Mouse (Mus musculus) left cerebral cortex, postnatal 10 days (tissue): ENCODE data around the gene Bri3. TPM values are rescaled to one million over a fixed set of nuclear protein-coding genes. Genes with fewer than 3 reads are reported as not detected.

Experiments used
- DNase-seq, 2 experiments: peaks; one replicate each; pipeline ENCODE4 v3.0.0; 2021 to 2022; ENCODE audit warnings: low spot score in 2 of 2, mixed read lengths in 1 of 2; ENCODE audit errors: extremely low spot score in 1 of 2
- intact Hi-C: fragments of 180-260 bp; cut with DNase I; formaldehyde crosslinking; loops from one replicate; pipeline ENCODE4 v1.15.1; 2025
- total RNA-seq, 2 experiments: library from RNA; stranded (reverse); gene quantifications; 2 replicates each; pipeline ENCODE4 v1.2.3; 2021

The Bri3 gene
- total RNA-seq, 2 experiments from 2014 or later = 58.7 to 60.6 TPM

- no peak for DNase-seq
- intact Hi-C loops = no loop called here
These were observed 14.0 kb upstream of the Bri3 start for GRCm38 (mm10) chr5:144230216-144230615.

- DNase-seq = no peak
- intact Hi-C loops = no loop called here
These were observed 12.8 kb upstream of the Bri3 start for GRCm38 (mm10) chr5:144231410-144231809.

- intact Hi-C loops = no loop called here
- no peak for DNase-seq
These were observed 11.7 kb upstream of the Bri3 start for GRCm38 (mm10) chr5:144232531-144232930.

DNA sequence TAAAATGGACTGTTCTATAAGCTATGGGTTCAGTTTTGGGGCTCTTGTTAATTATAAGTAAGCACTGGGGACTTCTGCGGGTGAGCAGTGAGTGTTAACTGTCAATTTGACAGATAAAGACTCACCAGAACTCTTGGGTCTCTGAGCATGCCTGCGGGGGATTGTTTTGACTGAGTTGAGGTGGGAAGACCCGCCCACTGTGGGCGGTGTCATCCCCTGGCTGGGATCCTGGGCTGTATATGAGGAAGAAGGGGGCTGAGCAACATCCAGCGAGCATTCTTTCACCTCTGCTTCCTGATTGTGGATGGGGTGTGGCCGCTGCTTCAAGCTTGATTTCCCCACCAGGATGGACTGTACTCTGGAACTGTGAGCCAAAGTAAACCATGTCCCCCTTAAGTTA lies 10.0 kb upstream of the Bri3 start:
- DNase-seq = no peak

GRCm38 (mm10) chr5:144234714-144235113 lies 9.5 kb upstream of the Bri3 start:
- intact Hi-C loops = no loop called here
- DNase-seq = no peak

More for the DNA sequence above, 10.0 kb upstream of the Bri3 start:
- intact Hi-C loops = no loop called here

DNA sequence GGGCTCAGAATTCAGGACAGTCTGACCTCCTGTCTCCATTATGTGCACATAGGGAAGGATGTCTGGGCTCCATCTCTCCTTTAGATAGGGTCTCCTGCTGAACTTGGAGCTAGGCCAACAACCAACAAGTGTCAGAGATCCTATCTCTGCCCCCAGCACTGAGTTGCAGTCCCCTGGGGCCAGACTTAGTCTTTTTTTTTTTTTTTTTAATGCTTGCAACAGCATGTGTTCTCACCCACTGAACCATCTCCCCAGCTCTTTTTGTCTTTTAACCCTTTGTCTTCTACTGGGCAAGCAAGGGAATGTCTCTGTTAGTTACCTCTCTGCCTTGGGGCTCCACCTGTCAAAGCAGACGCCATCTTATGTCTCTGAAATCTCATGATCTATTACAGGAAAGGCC lies 5.3 kb upstream of the Bri3 start:
- DNase-seq = no peak
- intact Hi-C loops = no loop called here

- intact Hi-C loops = no loop called here
- DNase-seq = no peak
These were observed 1.4 kb downstream of the Bri3 start for GRCm38 (mm10) chr5:144245592-144245991.

DNA sequence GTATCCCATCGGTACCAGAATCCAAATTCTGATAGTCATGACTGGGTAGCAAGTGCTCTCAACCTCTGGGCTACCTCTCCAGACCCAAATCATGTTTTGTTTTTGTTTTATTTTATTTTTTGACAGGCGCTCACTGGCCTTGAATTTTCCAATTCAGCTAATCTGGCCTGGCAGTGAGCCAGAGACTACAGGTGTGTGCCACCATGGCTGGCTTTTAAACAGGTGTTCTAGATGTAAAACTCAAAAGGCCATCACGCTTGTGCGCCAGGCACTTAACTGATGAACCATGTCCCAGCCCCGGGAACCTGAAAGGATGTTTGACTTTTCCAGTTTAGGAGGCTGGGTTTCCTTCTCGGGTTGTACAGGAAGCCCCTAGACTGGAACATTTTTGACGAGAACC lies 2.4 kb downstream of the Bri3 start:
- no peak for DNase-seq
- intact Hi-C loops = no loop called here

DNA sequence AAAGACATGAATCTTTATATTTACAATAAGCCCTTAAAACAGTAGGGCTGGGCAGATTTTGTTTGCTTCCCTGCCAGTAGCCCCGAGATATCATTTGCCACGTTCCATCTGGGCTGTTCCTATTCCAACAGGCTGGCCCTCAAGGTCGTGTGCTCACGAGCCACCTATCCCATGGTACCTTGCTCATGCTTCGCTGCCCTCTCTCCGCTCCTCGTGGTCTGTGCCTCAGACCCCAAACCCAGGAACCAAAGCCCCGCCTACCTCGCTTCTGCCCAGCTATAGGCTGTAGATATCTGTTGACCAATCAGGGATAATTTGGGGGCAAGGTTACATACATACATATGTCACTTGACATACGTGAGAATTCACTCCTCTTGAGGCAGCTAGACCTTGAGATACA lies 3.1 kb downstream of the Bri3 start:
- no peak for DNase-seq
- intact Hi-C loops = no loop called here

DNA sequence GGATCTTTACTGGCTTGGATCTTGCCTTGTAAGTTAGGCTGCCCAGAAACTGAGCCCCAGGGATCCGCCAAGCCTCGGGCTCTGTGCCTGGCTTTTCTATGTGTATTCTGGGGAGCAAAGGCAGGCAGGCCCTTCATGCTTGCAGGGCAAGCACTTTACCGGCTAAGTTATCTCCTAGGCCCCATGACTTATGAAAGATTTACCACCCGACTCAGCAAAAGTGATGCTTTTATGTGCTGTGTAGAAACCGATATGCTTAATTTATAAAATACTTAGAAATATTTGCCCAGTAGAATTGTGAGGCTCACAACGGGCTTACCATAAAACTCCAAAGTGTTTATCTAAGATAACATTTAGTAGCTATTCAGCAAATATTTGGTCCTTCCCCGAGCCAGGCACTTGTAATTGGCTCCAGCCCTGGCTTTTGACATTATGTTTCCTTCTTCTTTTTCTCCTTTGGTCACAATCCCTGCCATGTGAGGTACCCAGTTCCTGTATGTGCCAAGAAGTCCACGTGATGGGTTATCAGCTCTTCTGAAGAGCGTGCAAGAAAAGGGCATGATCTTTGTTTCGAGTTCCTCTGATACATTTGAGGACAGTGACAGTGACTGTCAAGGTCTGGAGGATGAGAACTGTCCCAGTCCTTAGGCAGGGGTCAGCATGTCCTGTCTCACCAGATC lies 3.8 kb downstream of the Bri3 start:
- DNase-seq = no peak
- intact Hi-C loops = no loop called here

GRCm38 (mm10) chr5:144249871-144250270 lies 5.6 kb downstream of the Bri3 start:
- no peak for DNase-seq
- intact Hi-C loops = loop anchor here (10.0 kb wide), 1 partner anchor 125 kb away; no protein-coding TSS in a partner anchor

DNA sequence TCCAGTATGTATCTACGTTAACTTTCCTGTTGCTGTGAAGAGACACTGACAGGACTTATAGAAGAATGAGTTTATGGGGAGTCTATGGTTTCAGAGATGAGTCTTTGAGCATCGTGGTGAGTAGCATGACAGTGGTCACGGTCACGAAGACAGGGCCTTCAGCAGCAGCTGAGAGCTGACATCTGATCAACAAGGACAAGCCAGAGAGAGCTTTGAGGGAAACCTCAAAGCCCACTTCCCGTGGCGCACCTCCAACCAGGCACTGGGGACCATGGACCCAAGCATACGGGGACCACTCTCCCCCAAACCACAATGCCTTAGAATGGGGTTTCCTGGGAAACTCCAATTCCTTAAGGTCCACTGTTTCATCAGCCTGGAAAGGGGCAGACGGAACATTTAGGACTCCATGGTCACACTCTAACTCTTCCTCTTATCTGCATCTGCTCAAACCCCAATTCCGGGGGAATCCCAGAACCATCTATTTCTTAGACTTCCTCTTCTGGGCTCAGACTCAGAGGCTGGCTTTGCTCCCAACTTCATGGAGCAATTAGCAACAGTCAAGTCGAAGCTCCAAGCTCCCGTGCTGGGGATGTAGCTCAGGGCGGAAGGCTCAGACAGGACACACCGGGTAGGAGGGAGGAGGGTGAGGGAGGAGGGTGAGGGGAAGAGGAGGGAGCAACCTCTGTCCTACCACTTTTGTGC lies 7.8 kb downstream of the Bri3 start:
- intact Hi-C loops = loop anchor here (10.0 kb wide), 1 partner anchor 123 kb away; no protein-coding TSS in a partner anchor
- no peak for DNase-seq

- DNase-seq = no peak
- intact Hi-C loops = loop anchor here (10.0 kb wide), 1 partner anchor 122 kb away; no protein-coding TSS in a partner anchor
These were observed 9.0 kb downstream of the Bri3 start for GRCm38 (mm10) chr5:144253212-144253611.

GRCm38 (mm10) chr5:144254122-144254810 lies 10.0 kb downstream of the Bri3 start:
- intact Hi-C loops = loop anchor here (10.0 kb wide), 1 partner anchor 121 kb away; no protein-coding TSS in a partner anchor
- peak in 1 of 2 experiments; percentile 67 for DNase-seq

DNA sequence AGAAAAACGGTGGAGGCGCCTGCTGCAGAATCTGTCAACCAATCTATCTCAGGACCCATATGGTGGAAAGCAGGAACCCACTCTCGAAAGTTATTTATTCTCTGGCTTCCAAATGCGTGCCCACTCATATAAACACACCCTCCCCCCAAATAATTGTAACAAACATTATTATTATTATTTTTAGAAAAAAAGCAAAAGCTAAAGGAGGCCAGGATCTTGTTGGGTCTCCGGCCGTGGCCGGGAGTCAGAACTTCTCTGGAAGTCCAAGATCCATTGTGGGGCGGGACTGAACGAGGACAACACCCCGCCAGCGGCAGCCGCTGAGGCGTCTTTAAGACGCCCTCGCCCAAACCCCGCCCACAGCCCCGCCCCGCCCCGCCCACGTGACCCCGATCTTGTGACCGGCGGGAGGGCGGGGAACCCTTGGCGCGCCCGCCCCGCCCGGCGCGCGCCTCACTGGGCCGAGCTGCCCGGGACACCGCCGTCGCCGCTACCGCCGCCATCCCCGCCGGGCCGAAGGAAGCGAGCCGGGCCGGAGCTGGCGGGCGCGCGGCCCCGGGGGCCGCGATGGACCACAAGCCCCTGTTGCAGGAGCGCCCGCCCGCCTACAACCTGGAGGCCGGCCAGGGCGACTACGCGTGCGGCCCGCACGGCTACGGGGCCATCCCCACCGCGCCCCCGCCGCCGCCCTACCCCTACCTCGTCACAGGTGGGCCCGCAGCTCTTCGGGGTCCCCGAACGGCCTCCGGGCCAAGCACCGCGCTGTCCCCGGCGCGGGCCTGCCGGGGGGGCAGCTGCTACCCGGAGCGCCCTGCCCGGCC lies 10.8 kb downstream of the Bri3 start:
- intact Hi-C loops = loop anchor here (10.0 kb wide), 1 partner anchor 120 kb away; no protein-coding TSS in a partner anchor

DNA sequence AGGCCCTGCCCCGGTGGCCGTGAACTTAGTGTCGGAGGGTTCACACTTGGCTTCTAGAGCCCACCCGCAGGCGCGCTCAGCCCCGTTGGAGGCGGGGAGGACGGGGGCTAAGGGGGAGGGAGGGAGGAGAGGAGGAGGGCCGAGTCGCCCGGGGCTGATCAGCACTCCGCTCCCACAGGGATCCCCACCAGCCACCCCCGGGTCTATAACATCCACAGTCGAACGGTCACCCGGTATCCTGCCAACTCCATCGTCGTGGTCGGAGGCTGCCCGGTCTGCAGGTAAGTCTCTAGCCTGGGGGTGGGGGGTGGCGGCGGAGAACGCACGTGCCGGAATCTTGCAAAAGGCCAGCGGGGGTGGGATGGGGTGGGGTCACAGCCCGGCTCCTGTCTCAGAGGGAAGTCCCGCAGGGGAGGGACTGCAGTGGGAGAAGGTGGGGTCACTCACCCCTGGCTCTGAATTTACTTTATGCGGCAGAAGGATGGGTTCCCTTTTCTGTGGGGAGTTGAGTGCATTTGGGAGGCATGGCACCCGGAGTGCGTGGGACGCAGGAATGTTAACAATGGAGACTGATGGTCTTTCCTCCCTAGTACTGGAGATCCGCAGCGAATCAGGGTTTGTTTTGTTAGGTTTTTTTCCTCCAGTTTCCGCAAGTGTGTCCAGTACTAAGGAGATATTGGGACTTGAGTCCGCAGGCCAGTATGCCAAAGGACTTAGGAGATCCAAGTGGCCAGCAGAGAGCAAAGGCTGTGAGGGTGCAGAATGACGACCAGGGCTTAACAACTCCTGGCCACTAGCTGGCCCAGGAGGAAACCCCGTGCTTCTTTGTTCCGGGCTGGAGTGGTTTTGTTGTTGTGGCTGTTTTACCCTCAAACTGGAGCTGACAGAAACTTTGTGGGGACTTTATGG lies 11.6 kb downstream of the Bri3 start:
- DNase-seq = peak in 1 of 2 experiments; percentile 65
- intact Hi-C loops = loop anchor here (10.0 kb wide), 1 partner anchor 119 kb away; no protein-coding TSS in a partner anchor

More for the DNA sequence above, 10.8 kb downstream of the Bri3 start:
- peak; percentile 62 to 92 for DNase-seq

GRCm38 (mm10) chr5:144256541-144256870 lies 12.3 kb downstream of the Bri3 start:
- intact Hi-C loops = loop anchor here (10.0 kb wide), 1 partner anchor 118 kb away; no protein-coding TSS in a partner anchor

DNA sequence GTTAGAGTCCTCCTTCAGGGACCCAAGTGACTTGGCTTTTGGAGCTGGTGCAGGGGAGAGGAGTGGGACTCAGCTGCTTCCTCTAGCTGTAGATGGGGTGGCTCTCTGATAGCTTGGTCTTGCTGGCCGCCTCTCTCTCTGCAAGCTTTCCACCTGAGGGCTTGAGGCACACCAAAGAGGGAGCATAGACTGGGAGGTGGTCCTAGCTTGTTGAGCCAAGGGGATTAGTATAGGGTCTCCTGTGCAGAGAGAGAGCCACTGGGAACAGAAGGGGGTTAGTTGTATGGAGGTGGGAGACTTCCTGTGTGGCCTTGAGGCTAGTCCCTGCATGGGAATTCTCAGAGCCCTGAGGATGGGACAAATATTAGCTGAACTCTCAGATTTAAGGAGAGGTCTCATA lies 12.7 kb downstream of the Bri3 start:
- intact Hi-C loops = loop anchor here (10.0 kb wide), 1 partner anchor 118 kb away; no protein-coding TSS in a partner anchor
- no peak for DNase-seq

More at GRCm38 (mm10) chr5:144256541-144256870, 12.3 kb downstream of the Bri3 start:
- no peak for DNase-seq
